Mouse (Mus musculus) neural tube, embryonic 12.5 days (tissue): ENCODE results near the gene Gm13283. TPM values are rescaled to one million over a fixed set of nuclear protein-coding genes. Genes with fewer than 3 reads are reported as not detected.
"Not testable (repeated sequence)": the region's sequence is repeated elsewhere in the genome, so short reads cannot be mapped to it uniquely, and the experiment has no call there.

Experiments
- ATAC-seq: fragments of 200-750 bp; cut with Nextera tagmentation; 2 replicates; pipeline ENCODE4 v1.8.0; 2017; ENCODE audit warnings: low read depth, mild to moderate bottlenecking, moderate TSS enrichment, moderate library complexity; ENCODE audit not compliant: low FRiP score
- H3K27ac ChIP-seq: fragments of 300-500 bp; sonication (generic); 2 replicates; pipeline ENCODE4 v1.5.1; 2016
- H3K27me3 ChIP-seq: fragments of 300-500 bp; sonication (generic); replicated peaks from 2 replicates; pipeline ENCODE4 v1.6.1; 2016; ENCODE audit warnings: mild to moderate bottlenecking
- H3K36me3 ChIP-seq: fragments of 300-500 bp; sonication (generic); 2 replicates; pipeline ENCODE4 v1.6.1; 2016; ENCODE audit warnings: mild to moderate bottlenecking
- H3K4me1 ChIP-seq: fragments of 300-500 bp; sonication (generic); 2 replicates; pipeline ENCODE4 v1.6.1; 2016
- H3K4me2 ChIP-seq: fragments of 300-500 bp; sonication (generic); replicated peaks from 2 replicates; pipeline ENCODE4 v1.6.1; 2016; ENCODE audit warnings: mild to moderate bottlenecking
- H3K4me3 ChIP-seq: fragments of 300-500 bp; sonication (generic); 2 replicates; pipeline ENCODE4 v1.5.1; 2016
- H3K9ac ChIP-seq: fragments of 300-500 bp; sonication (generic); 2 replicates; pipeline ENCODE4 v1.6.1; 2016; ENCODE audit warnings: mild to moderate bottlenecking
- H3K9me3 ChIP-seq: fragments of 300-500 bp; sonication (generic); 2 replicates; pipeline ENCODE4 v1.6.1; 2016; ENCODE audit warnings: mild to moderate bottlenecking
- WGBS: fragments of 180-500 bp; shearing (Covaris S2); methylation state at CpG from one replicate; pipeline ENCODE4 v1.1.7; 2016; 5-methylcytosine and 5-hydroxymethylcytosine counted together
- polyA plus RNA-seq: library from polyadenylated mRNA; unstranded; fragments of >200 nt; fragmentation: Nextera tagmentation; extraction: Ambion mirVana; gene quantifications from 2 replicates; pipeline ENCODE4 v1.2.1, GENCODE M21; 2016

Gene Gm13283
- polyA plus RNA-seq = 0.32 and 0.46 TPM in 2 replicates

GRCm38 (mm10) chr4:88759610-88760268 is at the start of gene Gm13283:
TSS of gene Gm13283 (plus strand) at chr4:88760119.
- not testable (repeated sequence) for H3K9me3 ChIP-seq, H3K9ac ChIP-seq, H3K4me1 ChIP-seq, ATAC-seq, H3K27ac ChIP-seq, H3K36me3 ChIP-seq, H3K27me3 ChIP-seq
- WGBS = 24% methylated on average over 11 of the region's 14 CpGs
- H3K4me2 ChIP-seq = peak within 1 kb of the TSS; percentile 59
- H3K4me3 ChIP-seq = peak within 1 kb of the TSS; percentile 27

DNA sequence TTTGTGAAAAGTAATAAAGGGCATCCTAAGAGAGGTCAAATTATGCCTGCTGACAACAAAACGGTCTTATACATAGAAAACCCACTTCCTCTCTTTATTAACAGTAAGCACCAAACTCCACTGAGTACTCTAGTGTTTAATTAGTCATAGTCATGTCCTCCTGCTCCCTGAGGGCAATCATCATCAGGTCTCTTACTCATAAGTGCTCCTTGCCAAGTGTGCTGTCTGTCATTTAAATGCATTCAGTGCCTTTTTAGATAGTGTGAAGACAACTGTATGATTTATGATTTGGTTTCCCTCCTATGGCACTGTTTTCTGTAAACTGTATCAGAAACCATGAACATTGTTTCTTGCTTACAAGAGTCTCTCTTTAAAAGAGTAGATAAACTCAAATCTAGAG is 45.6 kb upstream of the Gm13283 start:
- ATAC-seq = no peak
- Histone ChIP-seq H3K27ac (no peak overlapping the region), H3K36me3 (peaks cover 30% of the 10 kb centered on the region), H3K9me3 (no peaks in the 10 kb centered on the region), H3K27me3 (no peaks in the 10 kb centered on the region), H3K4me3 (no peak overlapping the region), H3K9ac (no peak overlapping the region), H3K4me1 (peaks cover 9% of the 10 kb centered on the region), H3K4me2 (no peak overlapping the region)
- 85% methylated on average over 1 of the region's 1 CpGs for WGBS

GRCm38 (mm10) chr4:88715059-88715458 is 44.9 kb upstream of the Gm13283 start:
- Histone ChIP-seq H3K36me3 (peaks cover 32% of the 10 kb centered on the region), H3K4me1 (peaks cover 14% of the 10 kb centered on the region), H3K9ac (no peak overlapping the region), H3K4me2 (no peak overlapping the region), H3K27me3 (no peaks in the 10 kb centered on the region), H3K4me3 (no peak overlapping the region), H3K27ac (no peak overlapping the region), H3K9me3 (no peaks in the 10 kb centered on the region)
- no peak for ATAC-seq

GRCm38 (mm10) chr4:88718715-88719114 is 41.2 kb upstream of the Gm13283 start:
- peaks cover 37% of the 10 kb centered on the region for H3K36me3 ChIP-seq
- WGBS = 73% methylated on average over 1 of the region's 1 CpGs
- peak overlapping the region; percentile 13 for H3K4me3 ChIP-seq
- no peaks in the 10 kb centered on the region for H3K27me3 ChIP-seq
- peaks cover 26% of the 10 kb centered on the region for H3K4me1 ChIP-seq
- H3K27ac ChIP-seq = no peak overlapping the region
- no peak for ATAC-seq
- peak overlapping the region; percentile 57 for H3K4me2 ChIP-seq
- H3K9me3 ChIP-seq = no peaks in the 10 kb centered on the region
- no peak overlapping the region for H3K9ac ChIP-seq

DNA sequence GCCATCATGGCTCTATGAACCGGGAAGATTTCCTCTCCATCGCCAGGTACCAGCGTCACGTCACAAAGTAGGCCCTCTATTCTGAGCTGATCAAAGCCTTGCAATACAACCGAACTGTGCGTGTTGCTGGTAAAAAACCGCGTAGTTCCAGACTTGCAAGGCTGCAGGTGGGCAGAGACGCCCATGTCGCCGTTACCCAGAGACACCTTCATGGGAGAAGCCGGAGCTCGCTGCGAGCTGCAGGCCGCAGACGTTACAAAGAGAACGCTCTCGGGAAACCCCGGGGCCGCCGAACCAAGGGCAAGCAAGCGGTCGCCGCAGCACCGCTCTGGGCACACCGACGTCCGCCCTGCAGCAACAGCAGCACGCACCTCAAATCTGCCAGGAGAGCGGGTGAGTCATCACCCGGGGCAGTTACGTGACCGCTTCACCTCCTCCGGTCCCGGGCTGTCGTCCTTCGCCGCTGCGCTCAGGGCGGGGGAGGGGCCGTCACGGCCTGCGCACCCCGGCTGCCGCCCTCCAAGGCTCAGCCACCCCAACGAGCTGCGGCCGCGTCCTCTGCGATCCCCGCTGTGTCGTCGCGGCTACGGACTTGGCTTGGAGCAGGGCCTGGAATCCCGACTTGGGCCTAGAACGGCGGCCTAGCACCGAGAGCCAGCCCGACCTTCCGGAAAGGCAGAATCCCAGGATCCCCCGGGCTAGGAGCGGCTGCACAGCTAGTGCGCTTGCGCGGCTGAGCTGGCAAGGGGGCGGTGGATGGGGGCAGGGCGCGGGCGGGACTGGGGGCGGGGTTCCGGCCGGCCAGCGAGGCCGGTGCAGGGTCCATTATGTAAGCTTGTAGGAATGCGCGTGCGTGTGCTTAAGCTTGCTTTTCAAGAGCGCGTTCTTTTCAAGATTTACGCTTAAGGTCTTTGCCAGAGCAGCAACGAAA is 37.9 kb upstream of the Gm13283 start, which contains the start of the genes Gm26566 and Klhl9:
Gm26566 (plus strand) TSS at position 15 of the 931 bp plus-strand sequence.
Klhl9 (minus strand) TSS at position 675 of the 931 bp plus-strand sequence.
- Histone ChIP-seq H3K9me3 (no peaks in the 10 kb centered on the region), H3K4me2 (peak within 1 kb of the TSS; percentile 69), H3K9ac (peak within 1 kb of the TSS; percentile 99), H3K27me3 (no peaks in the 10 kb centered on the region), H3K4me1 (peaks cover 26% of the 10 kb centered on the region), H3K27ac (peak within 1 kb of the TSS; percentile 97), H3K36me3 (peaks cover 13% of the 10 kb centered on the region), H3K4me3 (peak within 1 kb of the TSS; percentile 86)
- WGBS = under 1% methylated on average over 82 of the region's 82 CpGs
- peak; percentile 97 for ATAC-seq

DNA sequence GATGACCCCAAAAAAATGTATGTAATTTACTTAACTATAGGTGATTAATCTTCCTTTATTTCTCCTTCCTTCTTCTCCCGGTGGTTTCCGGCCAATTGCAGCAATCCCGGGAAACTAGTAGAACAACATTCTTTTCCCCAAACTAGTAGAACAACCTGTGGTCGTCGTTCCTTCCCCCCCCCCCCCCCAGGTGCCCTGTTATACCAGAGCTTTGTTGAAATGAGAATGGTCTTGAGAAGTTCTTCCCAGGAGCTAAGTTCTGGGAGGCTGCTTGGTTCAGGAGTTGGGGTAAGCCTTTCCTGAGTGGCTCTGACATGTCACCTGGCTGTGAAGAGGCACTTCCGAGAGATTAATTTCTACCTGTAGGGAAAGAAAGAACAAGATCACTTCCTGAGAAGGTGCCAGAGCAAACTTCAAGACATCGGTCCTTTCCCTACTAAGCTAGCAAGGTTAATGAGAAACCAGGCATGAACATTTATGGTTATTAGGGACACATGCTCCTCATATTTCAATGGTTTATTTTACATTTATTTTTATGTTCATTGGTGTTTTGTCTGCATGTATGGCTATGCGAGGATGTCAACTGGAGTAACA is 36.3 kb upstream of the Gm13283 start:
- no peak for ATAC-seq
- WGBS = 56% methylated on average over 8 of the region's 8 CpGs
- Histone ChIP-seq H3K27me3 (no peaks in the 10 kb centered on the region), H3K4me3 (no peak overlapping the region), H3K4me2 (no peak overlapping the region), H3K4me1 (peaks cover 21% of the 10 kb centered on the region), H3K9ac (no peak overlapping the region), H3K36me3 (peaks cover 8% of the 10 kb centered on the region), H3K9me3 (no peaks in the 10 kb centered on the region), H3K27ac (no peak overlapping the region)

- H3K4me3 ChIP-seq = no peak overlapping the region
- H3K27me3 ChIP-seq = no peaks in the 10 kb centered on the region
- H3K4me1 ChIP-seq = no peaks in the 10 kb centered on the region
- ATAC-seq = no peak
- no peaks in the 10 kb centered on the region for H3K36me3 ChIP-seq
- no peak overlapping the region for H3K27ac ChIP-seq
- no peak overlapping the region for H3K4me2 ChIP-seq
- 87% methylated on average over 6 of the region's 6 CpGs for WGBS
- no peaks in the 10 kb centered on the region for H3K9me3 ChIP-seq
- H3K9ac ChIP-seq = no peak overlapping the region
These were observed 33.2 kb upstream of the Gm13283 start for GRCm38 (mm10) chr4:88726727-88727126.

- no peak overlapping the region for H3K4me2 ChIP-seq
- H3K27me3 ChIP-seq = no peaks in the 10 kb centered on the region
- H3K4me3 ChIP-seq = no peak overlapping the region
- ATAC-seq = no peak
- WGBS = 0% methylated on average over 1 of the region's 1 CpGs
- H3K9ac ChIP-seq = no peak overlapping the region
- no peaks in the 10 kb centered on the region for H3K9me3 ChIP-seq
- H3K4me1 ChIP-seq = no peaks in the 10 kb centered on the region
- no peaks in the 10 kb centered on the region for H3K36me3 ChIP-seq
- no peak overlapping the region for H3K27ac ChIP-seq
These were observed 32.6 kb upstream of the Gm13283 start for GRCm38 (mm10) chr4:88727324-88727723.

DNA sequence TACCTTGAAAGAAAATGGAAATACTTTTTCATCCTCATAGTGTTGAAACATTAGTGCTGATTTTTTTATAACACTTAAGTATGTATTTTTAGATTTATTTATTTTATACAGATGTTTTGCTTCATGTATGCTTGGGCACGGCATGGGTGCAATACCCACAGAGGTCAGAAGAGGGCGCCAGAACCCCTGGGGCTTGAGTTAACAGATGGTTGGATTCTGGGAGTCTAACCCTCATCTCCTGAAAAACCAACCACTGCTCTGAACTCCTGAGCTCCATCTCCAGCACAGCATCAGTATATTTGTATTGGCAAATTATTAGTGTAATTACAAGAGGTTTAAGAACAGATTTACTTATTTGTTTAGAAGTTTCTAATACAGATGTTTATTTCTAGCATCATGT is 21.4 kb upstream of the Gm13283 start:
- Histone ChIP-seq H3K4me1 (no peaks in the 10 kb centered on the region), H3K9ac (no peak overlapping the region), H3K36me3 (no peaks in the 10 kb centered on the region), H3K4me3 (no peak overlapping the region), H3K27ac (no peak overlapping the region), H3K4me2 (no peak overlapping the region), H3K27me3 (no peaks in the 10 kb centered on the region), H3K9me3 (no peaks in the 10 kb centered on the region)
- ATAC-seq = 0 out of 2 replicates have a peak, but pooled peaks have one; percentile 41
- 6% methylated on average over 2 of the region's 2 CpGs for WGBS

GRCm38 (mm10) chr4:88739036-88739435 is 20.9 kb upstream of the Gm13283 start:
- ATAC-seq = no peak
- 94% methylated on average over 6 of the region's 6 CpGs for WGBS

GRCm38 (mm10) chr4:88741426-88741825 is 18.5 kb upstream of the Gm13283 start:
- WGBS = 95% methylated on average over 4 of the region's 4 CpGs
- Histone ChIP-seq H3K4me1 (no peaks in the 10 kb centered on the region), H3K9me3 (no peaks in the 10 kb centered on the region), H3K4me3 (no peak overlapping the region), H3K36me3 (no peaks in the 10 kb centered on the region), H3K27me3 (no peaks in the 10 kb centered on the region), H3K27ac (no peak overlapping the region), H3K9ac (no peak overlapping the region), H3K4me2 (no peak overlapping the region)
- no peak for ATAC-seq

More at GRCm38 (mm10) chr4:88739036-88739435, 20.9 kb upstream of the Gm13283 start:
- Histone ChIP-seq H3K27me3 (no peaks in the 10 kb centered on the region), H3K27ac (no peak overlapping the region), H3K9me3 (no peaks in the 10 kb centered on the region), H3K4me3 (no peak overlapping the region), H3K9ac (no peak overlapping the region), H3K36me3 (no peaks in the 10 kb centered on the region), H3K4me1 (no peaks in the 10 kb centered on the region), H3K4me2 (no peak overlapping the region)

DNA sequence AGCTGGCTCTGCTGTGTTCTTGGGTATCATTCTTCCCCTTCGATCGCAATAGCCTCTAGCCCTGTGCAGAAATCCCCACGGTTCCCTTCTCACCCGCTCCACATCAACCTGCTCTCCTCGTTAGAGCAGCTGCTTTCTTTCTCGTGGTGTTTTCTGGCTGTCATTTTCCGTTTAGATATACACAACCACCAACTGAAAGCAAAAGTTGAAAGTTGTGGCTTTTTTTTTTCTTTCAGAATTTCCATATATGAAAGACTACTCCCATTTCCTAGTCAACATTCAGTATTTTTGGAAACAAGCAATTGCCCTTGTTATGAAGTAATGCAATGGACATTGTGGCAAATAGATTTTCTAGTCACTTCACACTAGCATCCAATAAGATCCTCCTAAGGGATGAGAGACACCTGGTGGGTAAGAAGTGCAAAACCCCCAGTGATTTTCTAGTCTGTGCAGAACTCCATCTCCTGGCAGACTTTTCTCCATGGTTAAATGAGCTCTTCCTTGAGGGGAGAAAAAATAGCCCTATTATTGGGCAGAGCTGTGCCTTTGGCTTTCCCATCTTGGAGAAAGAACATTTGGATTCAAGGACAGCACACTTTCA is 17.0 kb upstream of the Gm13283 start:
- Histone ChIP-seq H3K27ac (no peak overlapping the region), H3K36me3 (no peaks in the 10 kb centered on the region), H3K4me1 (no peaks in the 10 kb centered on the region), H3K27me3 (no peaks in the 10 kb centered on the region), H3K4me3 (no peak overlapping the region), H3K4me2 (no peak overlapping the region), H3K9ac (no peak overlapping the region), H3K9me3 (no peaks in the 10 kb centered on the region)
- no peak for ATAC-seq
- 88% methylated on average over 7 of the region's 7 CpGs for WGBS
